24 mouse cellular contexts compared by ENCODE assay signal in genomic region chr4:87718166-87718805, GRCm38 (mm10).
A peak's percentile ranks its signal among the peaks of the same experiment; 100 is the strongest.
DNase-seq lines count a peak whose midpoint lies in the region; ATAC-seq and TF ChIP-seq lines count a peak whose summit lies in the region.
"Had no signal": no experiment of that assay in that cellular context is flagged by ENCODE, and none has a peak within 500 bp of the region (broad histone marks: within the 10 kb centered on the region; RNA-seq: fewer than 3 reads in every experiment).

No protein-coding gene starts in this region.

- WGBS in cerebellum, adult 2 months = 12% methylated on average over 9 of the region's 9 CpGs
- 47% methylated on average over 9 of the region's 9 CpGs for WGBS in embryonic facial prominence, embryonic 14.5 days
- WGBS in embryonic facial prominence, embryonic 10.5 days = 61% methylated on average over 9 of the region's 9 CpGs
- 38% methylated on average over 9 of the region's 9 CpGs for WGBS in kidney, adult 2 months

- ATAC-seq in embryonic facial prominence, embryonic 14.5 days (ENCODE audit: low read depth) = no peak
- ATAC-seq: forebrain, embryonic 14.5 days; intestine, postnatal 0 days; liver, embryonic 12.5 days; liver, postnatal 0 days; midbrain, embryonic 16.5 days had no signal

- H3K9ac ChIP-seq in embryonic facial prominence, embryonic 14.5 days (ENCODE audit: low read depth, low read length) = no peak overlapping the region
- H3K9ac ChIP-seq: heart, embryonic 12.5 days; hindbrain, embryonic 14.5 days; limb, embryonic 12.5 days; liver, embryonic 12.5 days; liver, postnatal 0 days; stomach, embryonic 15.5 days had no signal

- H3K4me2 ChIP-seq in embryonic facial prominence, embryonic 14.5 days (ENCODE audit: low read depth, low read length) = no peak overlapping the region
- H3K4me2 ChIP-seq: heart, embryonic 12.5 days; hindbrain, embryonic 14.5 days; limb, embryonic 12.5 days; liver, embryonic 12.5 days; midbrain, embryonic 11.5 days; stomach, embryonic 15.5 days had no signal

- H3K27ac ChIP-seq in cerebellum, adult 2 months (ENCODE audit: insufficient read depth, low read length) = no peak overlapping the region
- H3K27ac ChIP-seq in embryonic facial prominence, embryonic 14.5 days (replicated peaks; ENCODE audit: low read depth, low read length) = no peak overlapping the region
- H3K27ac ChIP-seq in embryonic facial prominence, embryonic 10.5 days (replicated peaks) = no peak overlapping the region
- H3K27ac ChIP-seq in kidney, adult 2 months (ENCODE audit: insufficient read depth, low read depth, low read length) = no peak overlapping the region
- H3K27ac ChIP-seq: hindbrain, embryonic 14.5 days; left cerebral cortex, adult 2 months; limb, embryonic 12.5 days; liver, embryonic 12.5 days; stomach, embryonic 15.5 days had no signal

- H3K4me3 ChIP-seq in cerebellum, adult 2 months (replicated peaks; ENCODE audit: insufficient read depth, low read depth, low read length) = no peak overlapping the region
- H3K4me3 ChIP-seq in embryonic facial prominence, embryonic 14.5 days (ENCODE audit: low read depth, low read length) = no peak overlapping the region
- H3K4me3 ChIP-seq in embryonic facial prominence, embryonic 10.5 days = no peak overlapping the region
- H3K4me3 ChIP-seq in kidney, adult 2 months (ENCODE audit: insufficient read depth, low read depth, low read length) = no peak overlapping the region
- H3K4me3 ChIP-seq: heart, embryonic 12.5 days; left cerebral cortex, adult 2 months; limb, embryonic 12.5 days; liver, embryonic 12.5 days; stomach, embryonic 15.5 days had no signal

- no peaks in the 10 kb centered on the region for H3K27me3 ChIP-seq in cerebellum, adult 2 months (ENCODE audit: control insufficient read depth, insufficient read depth, low read length)
- H3K27me3 ChIP-seq in embryonic facial prominence, embryonic 14.5 days (replicated peaks; ENCODE audit: control insufficient read depth, insufficient read depth, low read length) = no peaks in the 10 kb centered on the region
- peaks cover 3% of the 10 kb centered on the region for H3K27me3 ChIP-seq in embryonic facial prominence, embryonic 10.5 days (replicated peaks; ENCODE audit: low read depth, poor library complexity, severe bottlenecking)
- no peaks in the 10 kb centered on the region for H3K27me3 ChIP-seq in kidney, adult 2 months (replicated peaks; ENCODE audit: control insufficient read depth, insufficient read depth, low read length)
- H3K27me3 ChIP-seq: heart, embryonic 12.5 days; liver, embryonic 12.5 days; stomach, embryonic 15.5 days had no signal

- H3K36me3 ChIP-seq in embryonic facial prominence, embryonic 14.5 days (ENCODE audit: control insufficient read depth, insufficient read depth, low read length) = no peaks in the 10 kb centered on the region
- no peaks in the 10 kb centered on the region for H3K36me3 ChIP-seq in embryonic facial prominence, embryonic 10.5 days (replicated peaks)
- no peaks in the 10 kb centered on the region for H3K36me3 ChIP-seq in kidney, adult 2 months (ENCODE audit: control insufficient read depth, insufficient read depth, low read length)
- H3K36me3 ChIP-seq: G1E; heart, embryonic 12.5 days; limb, embryonic 12.5 days; liver, embryonic 12.5 days; stomach, embryonic 15.5 days had no signal

- H3K9me3 ChIP-seq in embryonic facial prominence, embryonic 14.5 days (ENCODE audit: control insufficient read depth, low read length) = no peaks in the 10 kb centered on the region
- no peaks in the 10 kb centered on the region for H3K9me3 ChIP-seq in embryonic facial prominence, embryonic 10.5 days
- H3K9me3 ChIP-seq: G1E; heart, embryonic 12.5 days; limb, embryonic 12.5 days; liver, embryonic 12.5 days; stomach, embryonic 15.5 days had no signal

- no peak for TF ChIP-seq CTCF in cerebellum, adult 2 months (IDR thresholded peaks at IDR 0.05; ENCODE audit: borderline replicate concordance, insufficient read depth, low read depth, low read length)
- TF ChIP-seq CTCF in kidney, adult 2 months (conservative IDR thresholded peaks at IDR 0.05; ENCODE audit: insufficient read depth, insufficient read length, low read depth, low read length) = no peak

- no peak for TF ChIP-seq POLR2A in cerebellum, adult 2 months (IDR thresholded peaks at IDR 0.05; ENCODE audit: borderline replicate concordance, insufficient read depth, low read length)
- no peak for TF ChIP-seq POLR2A in kidney, adult 2 months (IDR thresholded peaks at IDR 0.05; ENCODE audit: low read depth, low read length)

- no peaks in the 10 kb centered on the region for H3K4me1 ChIP-seq in cerebellum, adult 2 months (ENCODE audit: control insufficient read depth, insufficient read depth, low read length)
- H3K4me1 ChIP-seq in embryonic facial prominence, embryonic 14.5 days (ENCODE audit: control insufficient read depth, insufficient read depth, low read length) = 0 out of 2 replicates have a peak, but pooled peaks cover 7% of the 10 kb centered on the region
- H3K4me1 ChIP-seq in embryonic facial prominence, embryonic 10.5 days = peaks cover 8% of the 10 kb centered on the region; the same call in 1 of the 2 replicates
- no peaks in the 10 kb centered on the region for H3K4me1 ChIP-seq in kidney, adult 2 months (ENCODE audit: control insufficient read depth, insufficient read depth, low read length)
- H3K4me1 ChIP-seq: heart, embryonic 12.5 days; liver, embryonic 12.5 days; stomach, embryonic 15.5 days had no signal

- peak; percentile 14 to 33 for DNase-seq in cerebellum, adult 2 months
- no peak for DNase-seq in cerebellum, adult 9-10 months
- peak; percentile 19 for DNase-seq in embryonic facial prominence, embryonic 14.5 days (ENCODE audit: low spot score)
- DNase-seq in embryonic facial prominence, embryonic 10.5 days (ENCODE audit: low spot score) = no peak
- peak; percentile 60 for DNase-seq in kidney, adult 2 months
- no peak for DNase-seq in kidney, postnatal 10 days
- DNase-seq in ZHBTc4 (ENCODE audit: low read depth, low spot score) = peak; percentile 19
- DNase-seq in adrenal gland, postnatal 4 days (ENCODE audit: low spot score in 2 of 2) = no peak
- DNase-seq: adrenal gland, postnatal 25 days; gastrocnemius, postnatal 14 days; liver, postnatal 0 days; lung, postnatal 36 days; right cerebral cortex, postnatal 25 days had no signal

Comparison
In these comparisons a context has a peak if more than half of its experiments do, and no peak if none do; other contexts are left out.
1. DNase-seq: peak in cerebellum, adult 2 months (2 of 2), embryonic facial prominence, embryonic 14.5 days (single experiment), kidney, adult 2 months (single experiment) and ZHBTc4 (single experiment); none in cerebellum, adult 9-10 months (single experiment), embryonic facial prominence, embryonic 10.5 days (single experiment), kidney, postnatal 10 days (single experiment) and adrenal gland, postnatal 4 days (0 of 2).